Mouse (Mus musculus) limb, embryonic 10.5 days (tissue): ENCODE measurements at regions not wholly inside any gene's neighbourhood (a gene's known extent, or its start where the extent isn't known, plus 50 kb on each side); places are given as distances from the start of the nearest gene placed in this dataset.
A peak's percentile ranks its signal among the peaks of the same experiment; 100 is the strongest.

ENCODE experiments used
- DNase-seq: peaks from one replicate; pipeline ENCODE4 v3.0.0-alpha.2; 2017; ENCODE audit warnings: low spot score
- H3K27ac ChIP-seq: fragments of 300-500 bp; sonication (generic); 2 replicates; pipeline ENCODE4 v1.5.1; 2016; ENCODE audit warnings: mild to moderate bottlenecking
- H3K27me3 ChIP-seq: fragments of 300-500 bp; sonication (generic); 2 replicates; pipeline ENCODE4 v1.6.1; 2016; ENCODE audit warnings: low read depth, mild to moderate bottlenecking; ENCODE audit not compliant: poor library complexity, severe bottlenecking
- H3K36me3 ChIP-seq: fragments of 300-500 bp; sonication (generic); 2 replicates; pipeline ENCODE4 v1.6.1; 2016; ENCODE audit warnings: mild to moderate bottlenecking, moderate library complexity
- H3K4me1 ChIP-seq: fragments of 300-500 bp; sonication (generic); 2 replicates; pipeline ENCODE4 v1.6.1; 2016
- H3K4me3 ChIP-seq: fragments of 300-500 bp; sonication (generic); 2 replicates; pipeline ENCODE4 v1.5.1; 2016; ENCODE audit warnings: mild to moderate bottlenecking, moderate library complexity
- H3K9me3 ChIP-seq: fragments of 300-500 bp; sonication (generic); replicated peaks from 2 replicates; pipeline ENCODE4 v1.6.1; 2016; ENCODE audit warnings: mild to moderate bottlenecking
- WGBS: fragments of 180-500 bp; shearing (Covaris S2); methylation state at CpG from one replicate; pipeline ENCODE4 v1.1.7; 2016; 5-methylcytosine and 5-hydroxymethylcytosine counted together

DNA sequence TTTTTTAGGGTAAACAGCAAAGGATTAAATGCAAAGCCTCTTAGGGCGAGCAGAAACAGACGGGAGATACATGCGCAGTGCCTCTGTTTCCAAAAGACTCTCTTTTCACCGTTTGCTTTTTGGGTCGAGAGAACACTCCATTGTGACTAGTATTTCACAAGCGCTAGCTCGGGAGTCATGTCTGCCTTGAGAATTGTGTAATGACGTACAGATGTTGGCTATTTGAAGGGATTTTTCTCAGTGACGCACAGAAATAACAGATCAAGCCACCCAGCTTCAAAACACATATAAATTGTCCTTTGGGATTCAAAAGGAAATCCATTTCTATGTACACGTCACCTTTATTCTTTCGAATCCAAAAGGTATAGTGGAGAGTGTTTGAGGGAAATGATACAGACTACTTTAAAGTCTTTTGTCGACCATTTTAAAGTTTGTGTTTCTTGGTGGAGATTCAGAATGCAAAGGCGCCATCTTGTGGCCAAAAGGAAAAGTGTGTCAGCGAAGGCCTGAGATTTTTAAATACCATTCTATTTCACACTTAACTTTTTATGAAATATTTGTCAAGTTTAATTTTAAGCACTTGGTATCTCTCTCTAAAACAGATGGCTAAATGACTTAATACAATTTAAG is 78.5 kb upstream of the Galnt5 start:
- no peaks in the 10 kb centered on the region for H3K27me3 ChIP-seq
- WGBS = 40% methylated on average over 14 of the region's 14 CpGs
- peak; percentile 72 for DNase-seq
- peak overlapping the region; percentile 61 for H3K27ac ChIP-seq
- H3K4me3 ChIP-seq = peak overlapping the region; percentile 12; the same call in 1 of the 2 replicates
- no peaks in the 10 kb centered on the region for H3K9me3 ChIP-seq
- no peaks in the 10 kb centered on the region for H3K4me1 ChIP-seq
- no peaks in the 10 kb centered on the region for H3K36me3 ChIP-seq

DNA sequence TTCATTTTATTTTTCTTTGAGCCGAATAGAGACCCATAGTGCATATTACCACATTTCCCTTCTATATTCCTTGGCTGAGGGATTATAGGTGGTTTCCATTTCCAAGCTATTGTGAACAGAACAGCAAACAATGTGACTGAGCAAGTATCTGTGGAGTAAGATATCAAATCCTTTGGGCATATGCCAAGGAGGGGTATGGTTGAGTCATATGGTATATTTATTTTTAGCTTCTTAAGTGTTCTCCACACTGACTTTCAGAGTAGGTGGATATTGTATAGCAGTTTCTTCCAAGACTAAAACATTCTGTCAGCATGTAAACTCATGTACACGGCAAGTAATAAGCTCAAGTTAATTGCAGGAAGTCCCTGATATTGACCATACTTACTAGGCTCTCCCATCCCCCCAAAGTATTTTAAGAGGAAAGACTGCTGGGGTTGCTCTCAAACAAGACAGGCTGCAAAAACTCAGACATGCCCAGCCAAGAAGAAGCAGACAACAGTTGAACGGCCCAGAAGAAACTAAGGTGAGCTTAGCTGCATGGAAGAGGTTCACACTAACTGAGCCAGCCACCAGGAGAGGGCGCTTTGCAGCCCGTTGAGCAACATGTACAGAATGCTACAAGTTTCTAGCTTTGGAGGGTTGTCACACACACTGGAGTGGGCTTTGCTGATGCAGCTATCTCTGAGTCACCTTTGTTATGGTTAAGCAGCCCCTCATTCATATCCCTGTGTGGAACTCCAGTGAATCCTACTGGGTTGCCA is 63.4 kb upstream of the Galnt5 start:
- Histone ChIP-seq H3K9me3 (no peaks in the 10 kb centered on the region), H3K36me3 (no peaks in the 10 kb centered on the region), H3K4me1 (no peaks in the 10 kb centered on the region), H3K27ac (no peak overlapping the region), H3K4me3 (no peak overlapping the region), H3K27me3 (no peaks in the 10 kb centered on the region)
- WGBS = 65% methylated on average over 5 of the region's 5 CpGs
- DNase-seq = no peak
